Mouse (Mus musculus) liver, embryonic 11.5 days (tissue): ENCODE data around the gene Chrd. TPM values are rescaled to one million over a fixed set of nuclear protein-coding genes. Genes with fewer than 3 reads are reported as not detected.
A peak's percentile ranks its signal among the peaks of the same experiment; 100 is the strongest.

Experiments
- ATAC-seq: fragments of 200-750 bp; cut with Nextera tagmentation; replicated peaks from 2 replicates; pipeline ENCODE4 v1.8.0; 2017; ENCODE audit warnings: moderate number of reproducible peaks, mild to moderate bottlenecking, moderate TSS enrichment, moderate library complexity; ENCODE audit not compliant: low FRiP score
- DNase-seq: peaks from one replicate; pipeline ENCODE4 v3.0.0-alpha.2; 2017; ENCODE audit warnings: low spot score
- H3K27ac ChIP-seq: fragments of 300-500 bp; sonication (generic); 2 replicates; pipeline ENCODE4 v1.5.1; 2014; ENCODE audit warnings: mild to moderate bottlenecking, low read depth, low read length, control low read depth
- H3K27me3 ChIP-seq: fragments of 300-500 bp; sonication (generic); replicated peaks from 2 replicates; pipeline ENCODE4 v1.6.1; 2014; ENCODE audit warnings: low read length, mixed read lengths; ENCODE audit not compliant: control insufficient read depth, insufficient read depth
- H3K36me3 ChIP-seq: fragments of 300-500 bp; sonication (generic); 2 replicates; pipeline ENCODE4 v1.6.1; 2014; ENCODE audit warnings: mild to moderate bottlenecking, low read length, moderate library complexity, mixed read lengths; ENCODE audit not compliant: control insufficient read depth, insufficient read depth
- H3K4me1 ChIP-seq: fragments of 300-500 bp; sonication (generic); replicated peaks from 2 replicates; pipeline ENCODE4 v1.6.1; 2014; ENCODE audit warnings: low read length, mixed read lengths; ENCODE audit not compliant: control insufficient read depth, insufficient read depth
- H3K4me2 ChIP-seq: fragments of 300-500 bp; sonication (generic); 2 replicates; pipeline ENCODE4 v1.6.1; 2014; ENCODE audit warnings: mild to moderate bottlenecking, control low read depth, moderate library complexity
- H3K4me3 ChIP-seq: fragments of 300-500 bp; sonication (generic); 2 replicates; pipeline ENCODE4 v1.5.1; 2014; ENCODE audit warnings: low read depth, low read length, control low read depth
- H3K9ac ChIP-seq: fragments of 300-500 bp; sonication (generic); 2 replicates; pipeline ENCODE4 v1.6.1; 2014; ENCODE audit warnings: low read depth, low read length, control low read depth
- H3K9me3 ChIP-seq: fragments of 300-500 bp; sonication (generic); 2 replicates; pipeline ENCODE4 v1.6.1; 2016; ENCODE audit warnings: low read length, inconsistent platforms, mixed read lengths; ENCODE audit not compliant: control insufficient read depth
- WGBS: fragments of 180-500 bp; shearing (Covaris S2); extraction: QIAGEN DNeasy Blood & Tissue Kit; methylation state at CpG from one replicate; pipeline ENCODE4 v1.1.7; 2014; 5-methylcytosine and 5-hydroxymethylcytosine counted together
- polyA plus RNA-seq: library from polyadenylated mRNA; unstranded; fragments of >200 nt; fragmentation: Nextera tagmentation; extraction: Ambion mirVana; gene quantifications from 2 replicates; pipeline ENCODE4 v1.2.1, GENCODE M21; 2014

Gene Chrd
- polyA plus RNA-seq, 1 experiment from 2014 or later = 0.93 TPM

DNA sequence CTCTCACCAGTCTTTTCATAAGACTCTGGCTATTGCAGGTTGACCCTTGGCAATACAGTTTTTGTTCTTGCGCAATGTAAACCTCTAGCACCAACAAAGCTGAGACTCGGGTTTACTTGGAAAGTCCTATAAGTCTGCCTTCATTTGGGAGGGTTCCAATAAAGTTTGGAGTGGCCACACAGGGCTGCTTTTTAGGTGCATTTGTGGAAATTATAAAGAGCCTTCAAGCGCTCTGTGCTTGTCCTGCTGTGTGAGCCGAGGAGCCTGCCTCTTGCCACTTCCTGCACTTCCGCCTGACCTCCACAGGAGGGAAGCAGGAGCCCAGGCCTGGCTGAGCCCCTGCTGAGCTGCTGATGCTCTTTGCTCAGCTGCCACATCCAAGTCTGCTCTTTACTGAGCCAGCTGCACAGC lies 8.6 kb upstream of the Chrd start:
- Histone ChIP-seq H3K9ac (no peak overlapping the region), H3K27me3 (0 out of 2 replicates have a peak, but pooled peaks cover 2% of the 10 kb centered on the region), H3K27ac (no peak overlapping the region), H3K4me1 (no peaks in the 10 kb centered on the region), H3K4me3 (no peak overlapping the region), H3K4me2 (no peak overlapping the region), H3K36me3 (no peaks in the 10 kb centered on the region; the same call in 1 of the 2 replicates), H3K9me3 (no peaks in the 10 kb centered on the region)
- peak; percentile 72 for ATAC-seq
- DNase-seq = no peak
- WGBS = 29% methylated on average over 5 of the region's 5 CpGs

- H3K36me3 ChIP-seq = no peaks in the 10 kb centered on the region; the same call in 1 of the 2 replicates
- H3K27ac ChIP-seq = no peak overlapping the region
- no peak overlapping the region for H3K9ac ChIP-seq
- no peaks in the 10 kb centered on the region for H3K4me1 ChIP-seq
- DNase-seq (no peak), ATAC-seq (no peak)
- WGBS = 73% methylated on average over 7 of the region's 7 CpGs
- no peak overlapping the region for H3K4me2 ChIP-seq
- peaks cover 5% of the 10 kb centered on the region for H3K27me3 ChIP-seq
- no peaks in the 10 kb centered on the region for H3K9me3 ChIP-seq
- no peak overlapping the region for H3K4me3 ChIP-seq
Measured at GRCm38 (mm10) chr16:20725321-20725720, 7.6 kb upstream of the Chrd start.

- ATAC-seq (no peak), DNase-seq (no peak)
- Histone ChIP-seq H3K4me2 (no peak overlapping the region), H3K27me3 (peaks cover 8% of the 10 kb centered on the region), H3K27ac (no peak overlapping the region), H3K9ac (no peak overlapping the region), H3K36me3 (no peaks in the 10 kb centered on the region), H3K4me3 (no peak overlapping the region), H3K4me1 (no peaks in the 10 kb centered on the region), H3K9me3 (no peaks in the 10 kb centered on the region)
- WGBS = 72% methylated on average over 4 of the region's 4 CpGs
Measured at GRCm38 (mm10) chr16:20725750-20726149, 7.2 kb upstream of the Chrd start.

GRCm38 (mm10) chr16:20726384-20726783 lies 6.5 kb upstream of the Chrd start:
- Histone ChIP-seq H3K9ac (no peak overlapping the region), H3K4me3 (no peak overlapping the region), H3K4me1 (no peaks in the 10 kb centered on the region), H3K4me2 (no peak overlapping the region), H3K27me3 (peaks cover 14% of the 10 kb centered on the region), H3K9me3 (no peaks in the 10 kb centered on the region), H3K27ac (no peak overlapping the region), H3K36me3 (no peaks in the 10 kb centered on the region)
- ATAC-seq = no peak
- no peak for DNase-seq
- 48% methylated on average over 1 of the region's 1 CpGs for WGBS

DNA sequence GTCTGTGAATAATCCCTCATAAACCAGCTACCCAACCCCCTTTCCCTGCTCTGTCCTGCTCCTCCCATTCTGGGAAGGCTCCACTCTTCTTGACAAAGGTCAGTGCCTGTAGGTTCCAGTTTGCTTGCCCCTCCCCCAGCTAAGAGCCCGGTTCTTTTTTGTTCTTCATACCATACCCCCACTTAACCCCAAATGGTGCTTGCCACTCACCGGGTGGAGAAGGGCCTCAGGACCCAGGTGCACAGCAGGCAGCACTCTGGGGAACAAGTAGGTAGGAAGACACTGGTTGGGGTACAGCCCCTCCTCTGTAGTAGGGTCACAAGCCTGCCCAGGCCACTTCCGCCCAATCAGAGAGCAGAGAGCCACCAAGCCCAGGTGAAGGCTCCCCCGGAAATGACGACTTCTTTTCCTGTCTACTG lies 2.6 kb upstream of the Chrd start:
- Histone ChIP-seq H3K4me2 (peak overlapping the region; percentile 23), H3K9me3 (no peaks in the 10 kb centered on the region), H3K27ac (peak overlapping the region; percentile 30; the same call in 1 of the 2 replicates), H3K4me1 (peaks cover 3% of the 10 kb centered on the region; the same call in 1 of the 2 replicates), H3K27me3 (peaks cover 53% of the 10 kb centered on the region), H3K4me3 (peak overlapping the region; percentile 27; the same call in 1 of the 2 replicates), H3K36me3 (no peaks in the 10 kb centered on the region), H3K9ac (no peak overlapping the region)
- WGBS = 22% methylated on average over 5 of the region's 5 CpGs
- ATAC-seq = peak; percentile 50; the same call in 1 of the 2 replicates
- no peak for DNase-seq

DNA sequence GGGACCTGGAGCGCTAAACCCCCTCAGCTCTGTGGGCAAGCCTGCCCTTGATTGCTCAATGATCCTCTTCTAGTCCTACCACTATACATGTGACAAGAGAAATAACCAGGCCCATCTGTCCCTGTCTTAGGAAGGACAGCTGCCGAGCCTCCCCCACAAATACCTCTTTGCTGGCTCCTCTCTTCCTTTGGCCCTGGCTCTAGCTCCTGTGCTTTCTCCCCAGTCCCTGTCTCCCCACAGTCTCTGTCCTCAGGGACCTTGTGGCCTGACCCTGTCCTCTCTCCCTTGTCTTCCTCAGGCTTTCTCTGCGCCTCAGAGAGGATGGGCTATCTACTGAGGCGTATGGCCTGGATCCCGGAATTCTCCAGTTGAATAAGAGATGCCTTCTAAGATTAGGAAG lies 1.2 kb upstream of the Chrd start:
- H3K9ac ChIP-seq = no peak overlapping the region
- peaks cover 3% of the 10 kb centered on the region; the same call in 1 of the 2 replicates for H3K4me1 ChIP-seq
- DNase-seq (no peak), ATAC-seq (no peak)
- H3K36me3 ChIP-seq = no peaks in the 10 kb centered on the region
- no peak overlapping the region for H3K4me2 ChIP-seq
- H3K4me3 ChIP-seq = no peak overlapping the region
- no peak overlapping the region for H3K27ac ChIP-seq
- no peaks in the 10 kb centered on the region for H3K9me3 ChIP-seq
- peaks cover 64% of the 10 kb centered on the region for H3K27me3 ChIP-seq
- 54% methylated on average over 5 of the region's 5 CpGs for WGBS

DNA sequence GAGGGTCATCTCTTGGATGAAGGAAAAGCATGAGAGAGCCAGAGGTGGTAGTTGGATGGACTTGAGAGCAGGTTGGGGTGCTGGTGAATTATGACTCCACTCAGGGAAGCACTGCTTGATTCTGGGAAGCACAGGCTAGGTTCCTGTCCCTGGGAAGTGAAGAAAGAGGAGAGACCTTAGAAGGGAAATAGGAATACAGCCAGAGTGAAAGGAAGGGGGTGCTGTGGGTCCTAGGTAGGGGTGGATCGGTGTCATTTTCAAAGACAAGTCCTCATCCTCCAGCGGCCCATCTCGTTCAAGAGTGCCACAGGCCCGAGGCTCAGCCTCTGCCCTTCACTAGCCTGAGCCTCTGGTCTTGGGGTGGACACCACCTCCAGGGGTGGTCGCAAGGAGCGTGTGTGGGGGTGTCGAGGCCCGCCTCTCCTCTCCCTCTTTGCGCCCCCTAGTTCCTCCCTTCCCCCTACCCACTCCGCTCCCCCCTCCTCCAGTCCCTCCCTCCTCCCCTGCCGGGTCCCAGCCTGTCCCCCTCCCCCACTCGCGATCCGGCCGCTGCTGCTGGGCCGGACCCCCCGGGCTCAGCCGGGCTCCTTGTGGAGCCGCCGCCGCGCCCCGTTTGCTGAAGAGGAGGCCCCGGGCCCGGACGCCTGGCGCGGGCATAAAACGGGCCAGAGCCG lies 539 bp upstream of the Chrd start:
- Histone ChIP-seq H3K27ac (peak overlapping the region; percentile 41; the same call in 1 of the 2 replicates), H3K4me1 (peaks cover 3% of the 10 kb centered on the region; the same call in 1 of the 2 replicates), H3K27me3 (peaks cover 62% of the 10 kb centered on the region), H3K9ac (peak overlapping the region; percentile 56), H3K9me3 (no peaks in the 10 kb centered on the region), H3K4me2 (peak overlapping the region; percentile 64), H3K36me3 (no peaks in the 10 kb centered on the region), H3K4me3 (peak overlapping the region; percentile 50)
- ATAC-seq (peak; percentile 5; the same call in 1 of the 2 replicates), DNase-seq (no peak)
- 2% methylated on average over 30 of the region's 30 CpGs for WGBS

GRCm38 (mm10) chr16:20733731-20734730 lies 1.1 kb downstream of the Chrd start, which contains the start of gene Thpo:
Gene Thpo (minus strand): TSS chr16:20734511.
- DNase-seq = no peak
- H3K9me3 ChIP-seq = no peaks in the 10 kb centered on the region
- no peak within 1 kb of the TSS for H3K27ac ChIP-seq
- no peak within 1 kb of the TSS for H3K9ac ChIP-seq
- WGBS = 3% methylated on average over 45 of the region's 45 CpGs
- H3K36me3 ChIP-seq = no peaks in the 10 kb centered on the region
- H3K4me1 ChIP-seq = peaks cover 3% of the 10 kb centered on the region; the same call in 1 of the 2 replicates
- H3K4me2 ChIP-seq = peak within 1 kb of the TSS; percentile 64
- H3K4me3 ChIP-seq = peak within 1 kb of the TSS; percentile 50
- ATAC-seq = no peak
- peaks cover 62% of the 10 kb centered on the region for H3K27me3 ChIP-seq
